Mouse (Mus musculus) right cerebral cortex, postnatal 25 days (tissue): ENCODE data around the gene Egr2.
A peak's percentile ranks its signal among the peaks of the same experiment; 100 is the strongest.

Experiments used
- DNase-seq: peaks from one replicate; pipeline ENCODE4 v3.0.0; 2022

Gene Egr2

GRCm38 (mm10) chr10:67535256-67535655 lies at the start of gene Egr2:
Gene Egr2, plus strand, starts transcription at chr10:67535475.
- DNase-seq = no peak

- DNase-seq = peak; percentile 24
Measured at GRCm38 (mm10) chr10:67487496-67487895, 47.8 kb upstream of the Egr2 start.

- no peak for DNase-seq
Measured at GRCm38 (mm10) chr10:67489836-67490235, 45.4 kb upstream of the Egr2 start.

- no peak for DNase-seq
Measured at GRCm38 (mm10) chr10:67490632-67491031, 44.6 kb upstream of the Egr2 start.

GRCm38 (mm10) chr10:67492161-67492571 lies 43.1 kb upstream of the Egr2 start:
- peak; percentile 81 for DNase-seq

- no peak for DNase-seq
Measured at GRCm38 (mm10) chr10:67493556-67493955, 41.7 kb upstream of the Egr2 start.

- DNase-seq = no peak
Measured at GRCm38 (mm10) chr10:67497144-67497892, 38.0 kb upstream of the Egr2 start.

- DNase-seq = no peak
Measured at GRCm38 (mm10) chr10:67497951-67498350, 37.3 kb upstream of the Egr2 start.

- DNase-seq = no peak
Measured at GRCm38 (mm10) chr10:67503320-67503995, 31.8 kb upstream of the Egr2 start.

- DNase-seq = no peak
Measured at GRCm38 (mm10) chr10:67504046-67504445, 31.2 kb upstream of the Egr2 start.

GRCm38 (mm10) chr10:67505248-67505647 lies 30.0 kb upstream of the Egr2 start:
- DNase-seq = no peak

GRCm38 (mm10) chr10:67512211-67512610 lies 23.1 kb upstream of the Egr2 start:
- DNase-seq = peak; percentile 63

GRCm38 (mm10) chr10:67512871-67513270 lies 22.4 kb upstream of the Egr2 start:
- DNase-seq = no peak

GRCm38 (mm10) chr10:67518733-67519132 lies 16.5 kb upstream of the Egr2 start:
- DNase-seq = no peak

- DNase-seq = no peak
Measured at GRCm38 (mm10) chr10:67524130-67524529, 11.1 kb upstream of the Egr2 start.

GRCm38 (mm10) chr10:67524694-67525093 lies 10.6 kb upstream of the Egr2 start:
- DNase-seq = no peak

- no peak for DNase-seq
Measured at GRCm38 (mm10) chr10:67526435-67526834, 8.8 kb upstream of the Egr2 start.

- DNase-seq = no peak
Measured at GRCm38 (mm10) chr10:67529769-67530168, 5.5 kb upstream of the Egr2 start.

GRCm38 (mm10) chr10:67535972-67536371 lies 697 bp downstream of the Egr2 start:
- peak; percentile 74 for DNase-seq

GRCm38 (mm10) chr10:67536621-67537141 lies 1.4 kb downstream of the Egr2 start:
- peak; percentile 69 for DNase-seq

GRCm38 (mm10) chr10:67537151-67537994 lies 2.1 kb downstream of the Egr2 start:
- peak; percentile 90 for DNase-seq

GRCm38 (mm10) chr10:67538106-67538505 lies 2.8 kb downstream of the Egr2 start:
- DNase-seq = no peak
